Mouse (Mus musculus): Measurements from ENCODE around the gene Fkbp10.

Fkbp10 gene

GRCm38 (mm10) chr11:100394353-100395074, 21.0 kb upstream of the Fkbp10 start:
- no peak for DNase-seq (ENCODE audit: low read depth)

DNA sequence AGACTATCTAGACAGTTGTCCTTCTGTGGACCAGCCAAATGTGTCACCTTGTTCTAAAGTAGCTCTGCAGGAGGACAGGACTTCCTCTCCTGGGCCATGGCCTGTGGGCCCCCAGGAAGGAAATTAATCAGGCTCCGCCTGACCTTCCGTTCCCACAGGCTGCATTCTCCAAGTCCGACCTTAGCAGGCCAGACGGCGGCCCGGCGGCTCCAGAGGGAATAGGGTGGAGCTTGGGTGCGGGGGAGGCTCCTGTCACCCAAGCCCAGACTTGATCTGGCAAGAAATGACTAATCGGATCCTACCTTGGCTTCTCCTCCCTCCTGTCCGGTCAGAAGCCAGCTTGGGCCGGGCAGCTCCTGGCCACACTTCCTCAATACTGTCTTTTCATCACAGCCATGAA, 20.3 kb upstream of the Fkbp10 start:
- DNase-seq (ENCODE audit: low read depth) = no peak

- no peak for DNase-seq (ENCODE audit: low read depth)
Measured at GRCm38 (mm10) chr11:100395861-100396631, 19.5 kb upstream of the Fkbp10 start.

GRCm38 (mm10) chr11:100396886-100397599, 18.5 kb upstream of the Fkbp10 start:
- no peak for DNase-seq (ENCODE audit: low read depth)

- peak; percentile 98 for DNase-seq (ENCODE audit: low read depth)
Measured at GRCm38 (mm10) chr11:100397600-100398389, 17.7 kb upstream of the Fkbp10 start, which contains the start of gene Jup. Gene Jup (minus strand): TSS chr11:100397763.

GRCm38 (mm10) chr11:100398517-100398916, 17.0 kb upstream of the Fkbp10 start:
- no peak for DNase-seq (ENCODE audit: low read depth)

- no peak for DNase-seq (ENCODE audit: low read depth)
Measured at GRCm38 (mm10) chr11:100399320-100399719, 16.2 kb upstream of the Fkbp10 start.

GRCm38 (mm10) chr11:100399727-100400538, 15.6 kb upstream of the Fkbp10 start:
- DNase-seq (ENCODE audit: low read depth) = no peak

DNA sequence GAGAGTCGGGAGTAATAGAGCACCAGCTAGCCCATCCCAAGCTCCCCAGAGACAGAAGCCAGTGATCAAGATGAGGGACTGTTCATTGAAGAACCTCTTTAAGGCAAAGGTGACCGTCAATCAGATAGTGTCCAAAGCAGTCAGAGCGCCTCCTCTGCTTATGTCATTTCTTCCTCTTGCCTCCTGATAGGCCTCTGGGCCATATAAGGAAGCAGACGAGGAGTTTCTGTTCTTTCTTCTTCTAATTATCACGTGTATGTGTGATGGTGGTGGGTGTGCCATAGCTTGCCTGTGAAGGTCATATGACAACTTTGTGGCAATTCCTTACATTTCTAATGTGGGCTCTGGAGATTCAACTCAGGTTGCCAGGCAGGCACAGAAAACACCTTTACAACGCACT, 14.7 kb upstream of the Fkbp10 start:
- no peak for DNase-seq (ENCODE audit: low read depth)

- no peak for DNase-seq (ENCODE audit: low read depth)
Measured at GRCm38 (mm10) chr11:100402240-100402639, 13.3 kb upstream of the Fkbp10 start.

DNA sequence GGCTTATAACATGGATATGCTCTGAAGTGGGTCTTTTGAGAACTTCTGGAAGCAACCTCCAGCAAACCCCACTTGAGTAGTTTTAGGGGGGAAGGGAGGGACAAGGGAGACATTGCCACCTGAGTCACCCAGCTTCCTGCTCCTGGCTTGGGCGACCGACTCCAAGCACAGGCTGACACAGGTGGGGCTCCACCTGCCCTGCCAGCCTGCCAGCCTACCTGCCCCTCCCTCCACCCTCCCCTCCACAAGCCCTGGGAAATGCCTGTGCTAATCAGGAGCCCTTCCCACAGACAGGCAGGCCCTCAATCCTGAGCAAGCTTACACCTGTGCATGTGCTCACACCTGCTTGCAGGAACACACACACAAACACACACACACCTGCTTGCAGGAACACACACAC, 12.8 kb upstream of the Fkbp10 start:
- no peak for DNase-seq (ENCODE audit: low read depth)

GRCm38 (mm10) chr11:100403445-100404134, 11.9 kb upstream of the Fkbp10 start:
- no peak for DNase-seq (ENCODE audit: low read depth)

DNA sequence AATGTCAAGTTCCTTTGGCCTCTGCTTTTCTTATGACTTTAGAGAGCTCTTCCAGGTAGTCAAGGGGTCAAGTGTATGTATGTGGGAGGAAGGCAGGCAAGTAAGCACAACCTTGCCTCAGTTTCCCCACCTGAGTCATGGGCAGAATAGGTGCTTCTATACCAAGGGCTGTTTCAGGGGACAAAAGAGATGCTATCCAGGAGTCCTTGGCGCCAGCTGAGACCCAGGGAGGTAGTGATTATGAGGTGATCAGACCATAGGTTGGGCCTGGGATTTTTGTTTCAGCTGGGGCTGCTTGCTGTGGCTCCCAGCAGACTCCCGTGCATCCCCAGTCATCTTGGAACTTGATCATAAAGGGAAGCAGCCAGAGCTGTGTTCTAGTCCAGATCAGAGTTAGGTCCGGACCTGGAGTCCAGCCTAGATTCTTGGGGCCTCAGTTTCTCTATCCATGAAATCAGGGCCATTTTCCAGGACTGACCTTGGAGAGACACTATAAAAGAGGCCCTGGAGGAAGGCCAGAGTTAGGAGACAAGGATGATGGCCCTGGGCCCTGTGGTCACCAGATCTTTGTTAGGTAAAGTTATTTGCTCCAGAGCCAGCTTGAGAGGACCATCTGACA, 10.9 kb upstream of the Fkbp10 start:
- no peak for DNase-seq (ENCODE audit: low read depth)

DNA sequence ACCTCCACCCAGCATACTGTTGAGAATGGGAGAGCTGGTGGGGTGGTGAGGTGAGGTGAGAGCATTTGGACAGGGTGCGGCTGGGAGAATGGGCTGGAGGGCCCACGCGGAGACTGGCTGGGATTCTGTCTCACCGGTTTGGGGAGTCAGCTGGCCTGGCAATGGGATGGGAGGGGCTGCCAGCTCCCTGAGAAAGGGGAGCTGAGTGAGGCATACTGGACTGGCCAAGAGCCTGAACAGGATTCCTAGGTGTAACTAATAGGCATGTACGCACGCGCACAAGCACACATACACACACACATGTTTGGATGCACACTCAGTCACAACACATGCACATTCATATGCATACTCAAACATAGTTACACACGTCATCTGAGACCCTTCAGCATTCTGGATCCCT, 9.2 kb upstream of the Fkbp10 start:
- DNase-seq (ENCODE audit: low read depth) = no peak

- no peak for DNase-seq (ENCODE audit: low read depth)
Measured at GRCm38 (mm10) chr11:100406995-100407705, 8.3 kb upstream of the Fkbp10 start.

DNA sequence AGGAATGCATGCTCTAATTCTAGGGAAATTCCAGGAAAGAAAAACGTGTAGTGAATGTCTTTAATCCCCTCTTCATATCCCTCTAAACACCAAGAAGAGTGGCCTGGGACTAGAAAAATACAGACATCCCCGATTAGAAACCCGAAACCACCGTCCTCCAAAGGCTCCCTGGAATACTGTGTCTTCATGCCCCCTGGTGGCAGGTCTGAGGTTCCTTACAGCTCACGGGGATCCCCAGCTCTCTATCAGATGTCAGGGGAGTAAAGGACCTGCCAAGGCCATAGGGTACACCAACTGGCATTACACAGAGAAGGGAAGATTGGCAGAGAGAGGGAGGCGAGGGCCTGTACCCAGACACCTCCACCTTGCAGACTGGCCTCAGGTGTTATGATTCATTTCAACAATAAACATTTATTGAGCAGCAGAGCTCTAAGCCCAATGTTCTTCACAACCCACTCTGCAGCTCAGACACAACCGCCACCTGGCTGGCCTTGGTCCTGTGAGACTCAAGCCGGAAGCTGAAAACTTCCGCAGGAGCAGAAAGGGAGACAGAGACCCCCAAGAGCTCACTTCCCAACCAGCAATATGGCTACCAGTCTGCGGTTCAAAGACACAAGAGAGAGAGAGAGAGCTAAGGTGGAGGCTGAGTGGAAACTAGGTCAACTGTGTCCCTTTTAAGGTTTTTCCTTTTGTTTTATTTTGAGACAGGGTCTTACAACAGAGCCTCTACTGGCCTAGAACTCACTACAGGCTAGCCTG, 7.2 kb upstream of the Fkbp10 start:
- no peak for DNase-seq (ENCODE audit: low read depth)

DNA sequence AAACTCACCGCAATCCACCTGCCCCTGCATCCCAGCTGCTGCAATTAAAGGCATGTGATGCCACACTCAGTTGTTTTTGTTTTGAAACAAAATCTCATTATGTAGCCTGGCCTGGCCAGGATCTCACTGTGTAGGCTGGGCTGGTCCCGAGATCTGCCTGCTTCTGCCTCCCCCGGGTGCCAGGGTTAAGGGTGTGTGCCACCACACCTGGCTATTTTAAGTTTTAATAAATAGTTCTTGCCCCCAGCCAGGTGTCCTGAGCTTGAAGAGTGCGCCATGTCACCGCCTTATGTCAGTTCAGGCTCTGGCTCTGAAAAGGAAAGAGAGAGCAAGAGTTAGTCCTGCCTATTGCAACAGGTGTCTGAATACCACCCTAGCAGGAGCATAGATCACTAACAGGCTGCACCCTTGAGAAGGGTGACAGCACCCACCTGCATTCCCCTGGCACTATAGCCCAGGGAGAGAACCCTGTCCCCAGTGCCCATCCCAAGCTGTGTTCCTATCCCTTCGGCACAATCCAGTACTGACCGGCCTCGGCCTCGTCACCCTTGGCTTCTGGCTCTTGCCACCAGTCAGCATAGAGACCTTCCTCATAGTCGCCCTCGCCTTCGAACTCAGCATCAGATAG, 6.5 kb upstream of the Fkbp10 start:
- no peak for DNase-seq (ENCODE audit: low read depth)

DNA sequence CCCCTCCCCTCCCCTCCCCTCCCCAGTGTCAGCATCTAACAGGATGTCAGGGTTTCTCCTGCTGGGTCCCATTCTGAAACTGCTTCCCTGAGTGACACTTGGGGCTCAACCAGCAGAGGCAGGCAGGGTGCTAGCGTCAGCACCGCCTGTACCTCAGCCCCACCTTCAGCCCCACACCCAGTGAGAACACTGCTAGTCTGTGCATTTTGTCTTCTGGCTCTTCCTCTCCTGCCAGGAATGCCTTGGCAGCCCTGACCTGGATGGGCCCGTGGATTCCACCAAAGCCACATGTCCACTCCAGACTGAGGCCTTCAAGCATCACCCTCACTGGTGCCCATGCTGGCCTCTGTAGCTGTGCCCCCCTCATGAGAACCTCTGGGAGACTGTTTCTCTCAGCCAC, 5.8 kb upstream of the Fkbp10 start:
- DNase-seq (ENCODE audit: low read depth) = no peak

All from c-Kit-positive CD71-negative TER-119-negative erythroid progenitor cells, embryonic 14.5 days (primary cell).